Comparison of ENCODE assay signal across 8 mouse cellular contexts in genomic region chr2:174284807-174285457, GRCm38 (mm10). TPM values are rescaled to one million over a fixed set of nuclear protein-coding genes. Genes with fewer than 3 reads are reported as not detected.
A peak's percentile ranks its signal among the peaks of the same experiment; 100 is the strongest.
DNase-seq lines count a peak whose midpoint lies in the region; ATAC-seq lines count a peak whose summit lies in the region.

No protein-coding gene starts in this region.

- peaks cover 76% of the 10 kb centered on the region for H3K36me3 ChIP-seq in lung, embryonic 15.5 days
- peaks cover 80% of the 10 kb centered on the region for H3K36me3 ChIP-seq in forebrain, embryonic 12.5 days (replicated peaks)
- peaks cover 82% of the 10 kb centered on the region for H3K36me3 ChIP-seq in limb, embryonic 15.5 days
- peaks cover 54% of the 10 kb centered on the region for H3K36me3 ChIP-seq in stomach, embryonic 16.5 days (ENCODE audit: control insufficient read depth, insufficient read depth, low read length)

- H3K4me1 ChIP-seq in lung, embryonic 15.5 days: peaks cover 5% of the 10 kb centered on the region; the same call in 1 of the 2 replicates
- H3K4me1 ChIP-seq in forebrain, embryonic 12.5 days: peaks cover 14% of the 10 kb centered on the region
- H3K4me1 ChIP-seq in limb, embryonic 15.5 days: peaks cover 24% of the 10 kb centered on the region
- H3K4me1 ChIP-seq in stomach, embryonic 16.5 days (ENCODE audit: control insufficient read depth, insufficient read depth, low read length): no peaks in the 10 kb centered on the region

- peaks cover 64% of the 10 kb centered on the region for H3K27me3 ChIP-seq in lung, embryonic 15.5 days
- peaks cover 75% of the 10 kb centered on the region for H3K27me3 ChIP-seq in forebrain, embryonic 12.5 days
- H3K27me3 ChIP-seq in limb, embryonic 15.5 days: peaks cover 44% of the 10 kb centered on the region
- peaks cover 30% of the 10 kb centered on the region for H3K27me3 ChIP-seq in stomach, embryonic 16.5 days (ENCODE audit: control insufficient read depth, insufficient read depth, low read length)

- DNase-seq in lung, postnatal 10 days: no peak
- DNase-seq in thymus, postnatal 36 days: no peak
- DNase-seq in spleen, postnatal 36 days (ENCODE audit: low spot score in 2 of 2): no peak
- DNase-seq in urinary bladder, postnatal 25 days (ENCODE audit: low spot score): no peak

- no peak overlapping the region for H3K27ac ChIP-seq in lung, embryonic 15.5 days
- no peak overlapping the region for H3K27ac ChIP-seq in forebrain, embryonic 12.5 days
- peak overlapping the region; percentile 77 for H3K27ac ChIP-seq in limb, embryonic 15.5 days
- H3K27ac ChIP-seq in stomach, embryonic 16.5 days (ENCODE audit: low read length): no peak overlapping the region

- 45% methylated on average over 58 of the region's 58 CpGs for WGBS in lung, embryonic 15.5 days
- 46% methylated on average over 58 of the region's 58 CpGs for WGBS in forebrain, embryonic 12.5 days
- WGBS in limb, embryonic 15.5 days: 51% methylated on average over 58 of the region's 58 CpGs
- 54% methylated on average over 58 of the region's 58 CpGs for WGBS in stomach, embryonic 16.5 days

- peak overlapping the region; percentile 50 for H3K4me2 ChIP-seq in lung, embryonic 15.5 days
- H3K4me2 ChIP-seq in forebrain, embryonic 12.5 days: peak overlapping the region; percentile 46
- H3K4me2 ChIP-seq in limb, embryonic 15.5 days: peak overlapping the region; percentile 51
- H3K4me2 ChIP-seq in stomach, embryonic 16.5 days (ENCODE audit: low read depth, low read length): peak overlapping the region; percentile 51

- peak overlapping the region; percentile 27 for H3K4me3 ChIP-seq in lung, embryonic 15.5 days
- H3K4me3 ChIP-seq in forebrain, embryonic 12.5 days (replicated peaks): peak overlapping the region; percentile 28
- H3K4me3 ChIP-seq in limb, embryonic 15.5 days: peak overlapping the region; percentile 44
- H3K4me3 ChIP-seq in stomach, embryonic 16.5 days (replicated peaks; ENCODE audit: low read length): peak overlapping the region; percentile 41

- no peak for ATAC-seq in lung, embryonic 15.5 days (ENCODE audit: borderline replicate concordance, extremely low read depth, low FRiP score, low TSS enrichment)
- no peak for ATAC-seq in forebrain, embryonic 12.5 days (ENCODE audit: low FRiP score)
- peak; percentile 53; the same call in 1 of the 2 replicates for ATAC-seq in limb, embryonic 15.5 days (ENCODE audit: insufficient number of reproducible peaks, low FRiP score, low TSS enrichment, low read depth)
- no peak for ATAC-seq in stomach, embryonic 16.5 days (ENCODE audit: insufficient read depth, low FRiP score)

- H3K9ac ChIP-seq in lung, embryonic 15.5 days: no peak overlapping the region
- H3K9ac ChIP-seq in forebrain, embryonic 12.5 days: no peak overlapping the region
- H3K9ac ChIP-seq in limb, embryonic 15.5 days: peak overlapping the region; percentile 31; the same call in 1 of the 2 replicates
- peak overlapping the region; percentile 50; the same call in 1 of the 2 replicates for H3K9ac ChIP-seq in stomach, embryonic 16.5 days (ENCODE audit: low read length)

- peaks cover 25% of the 10 kb centered on the region for H3K9me3 ChIP-seq in lung, embryonic 15.5 days
- peaks cover 34% of the 10 kb centered on the region for H3K9me3 ChIP-seq in forebrain, embryonic 12.5 days
- H3K9me3 ChIP-seq in limb, embryonic 15.5 days: peaks cover 12% of the 10 kb centered on the region
- peaks cover 34% of the 10 kb centered on the region for H3K9me3 ChIP-seq in stomach, embryonic 16.5 days (replicated peaks; ENCODE audit: control insufficient read depth, low read length)

RNA-seq across cellular contexts. Expression of gene Gnas, which starts 0.8 kb away (rescaled TPM):
- polyA plus RNA-seq in lung, embryonic 15.5 days (2015; fragmentation: Nextera tagmentation; extraction: Ambion mirVana): 2,028 and 2,095 TPM in 2 replicates
- 1,283 and 1,309 TPM in 2 replicates for polyA plus RNA-seq in forebrain, embryonic 12.5 days (2016; fragmentation: Nextera tagmentation; extraction: Ambion mirVana)
- polyA plus RNA-seq in limb, embryonic 15.5 days (2015; fragmentation: Nextera tagmentation; extraction: Ambion mirVana): 2,137 and 2,166 TPM in 2 replicates
- 581 and 721 TPM in 2 replicates for polyA plus RNA-seq in stomach, embryonic 16.5 days (2015; fragmentation: Nextera tagmentation; extraction: Ambion mirVana)

Comparison
In these comparisons a context has a peak if more than half of its experiments do, and no peak if none do; other contexts are left out.
1. H3K9ac ChIP-seq: peak in limb, embryonic 15.5 days (single experiment) and stomach, embryonic 16.5 days (single experiment); none in lung, embryonic 15.5 days (single experiment) and forebrain, embryonic 12.5 days (single experiment).
2. Peak in every context shown above with its lines, with median percentiles within 50 percentile points of each other: H3K4me2 ChIP-seq and H3K4me3 ChIP-seq.